Mouse (Mus musculus) layer of hippocampus, postnatal 36 days (tissue): ENCODE measurements around the gene Tagln. TPM values are rescaled to one million over a fixed set of nuclear protein-coding genes. Genes with fewer than 3 reads are reported as not detected.

Experiments
- DNase-seq, 2 experiments: peaks; one replicate each; pipeline ENCODE4 v3.0.0; 2022
- total RNA-seq, 2 experiments: library from RNA; stranded (reverse); gene quantifications; 2 replicates each; pipeline ENCODE4 v1.2.3; 2021

Gene Tagln
- 1 to 10 TPM; 7.8 to 9.3 TPM for total RNA-seq

DNA sequence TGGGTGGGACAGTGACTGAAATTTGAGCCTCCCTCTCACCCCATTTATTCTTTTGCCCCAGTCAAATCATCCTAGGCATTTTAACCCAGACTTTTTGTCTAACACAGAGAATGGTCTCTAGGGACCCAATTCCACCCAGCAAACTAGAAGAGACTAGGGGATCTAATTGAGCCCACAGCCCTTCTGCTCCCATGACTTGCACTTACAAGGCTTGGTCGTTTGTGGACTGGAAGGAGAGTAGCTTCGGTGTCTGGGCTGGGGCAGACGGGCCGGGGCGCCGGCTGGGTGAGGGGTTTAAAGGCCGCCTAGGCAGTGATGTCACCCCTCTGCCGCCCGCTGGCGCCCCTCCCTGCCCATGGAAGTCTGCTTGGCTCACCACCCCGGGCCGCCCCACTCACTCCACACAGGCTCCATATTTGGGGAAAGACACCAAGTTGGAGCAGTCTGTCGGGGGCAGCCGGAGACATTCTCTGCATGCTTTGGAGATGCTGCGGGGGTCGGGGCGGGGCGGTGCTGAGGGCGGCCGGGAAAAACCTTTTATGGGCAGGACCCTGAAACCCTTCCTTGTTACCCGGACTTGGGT lies at the start of gene Tagln:
Gene Tagln, minus strand, starts transcription at position 431 of the 583 bp plus-strand sequence.
- DNase-seq: no peak

DNA sequence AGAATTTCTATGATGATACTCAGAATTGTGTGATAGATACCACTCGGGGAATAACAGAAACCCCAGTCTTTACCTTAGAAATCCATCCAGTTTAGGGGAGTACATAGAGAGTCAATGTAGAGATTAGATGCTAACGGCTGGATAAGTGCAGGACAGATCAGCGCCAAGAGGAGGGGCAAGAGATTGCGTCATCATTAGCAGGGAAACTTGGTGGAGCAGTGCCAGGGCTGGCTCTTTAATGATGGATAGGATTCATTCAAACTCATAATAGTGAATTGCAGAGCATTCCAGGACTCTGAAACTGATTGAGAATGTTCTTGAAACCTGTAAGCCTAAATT lies 49.3 kb upstream of the Tagln start:
- peak; percentile 45 to 64 for DNase-seq

DNA sequence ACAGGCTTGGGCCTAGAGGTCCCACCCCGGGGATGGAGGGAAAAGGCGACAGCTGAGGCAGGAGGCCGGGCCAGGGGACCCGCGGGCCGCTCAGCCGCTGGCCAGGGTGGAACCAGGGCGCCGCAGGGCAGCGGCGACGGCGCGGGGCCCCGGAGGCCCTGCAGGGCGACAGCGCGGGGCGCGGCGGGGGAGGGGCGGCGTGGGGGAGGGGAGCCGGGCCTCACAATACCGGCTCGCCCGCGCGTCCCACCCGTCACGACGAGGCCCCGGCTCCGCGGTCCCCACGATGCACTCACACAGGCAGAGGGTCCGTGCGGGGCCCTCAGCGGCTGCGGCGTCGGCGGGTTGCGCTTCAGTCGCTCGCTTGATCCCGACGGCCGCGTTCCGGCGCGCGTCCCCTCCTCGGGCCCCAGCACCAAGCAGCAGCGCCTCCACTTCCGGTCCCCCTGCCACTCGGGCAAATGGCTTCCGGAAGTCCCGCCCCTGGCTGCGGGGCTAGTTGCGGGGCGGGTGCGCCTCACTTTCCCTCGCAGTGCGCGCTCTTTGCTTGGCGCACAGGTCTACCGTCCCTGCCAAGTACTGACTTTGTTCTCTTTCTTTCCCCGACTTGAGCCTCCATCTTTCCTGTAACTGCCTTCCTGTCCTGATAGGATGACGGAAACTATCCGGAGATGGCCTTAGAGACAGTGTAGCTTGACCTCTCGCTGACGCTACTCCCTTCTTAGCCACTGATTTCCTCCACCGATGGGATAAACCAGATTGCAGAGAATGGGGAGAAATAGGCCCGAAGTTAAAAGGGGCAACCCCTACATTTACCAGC lies 48.8 kb upstream of the Tagln start:
- DNase-seq: peak; percentile 90

DNA sequence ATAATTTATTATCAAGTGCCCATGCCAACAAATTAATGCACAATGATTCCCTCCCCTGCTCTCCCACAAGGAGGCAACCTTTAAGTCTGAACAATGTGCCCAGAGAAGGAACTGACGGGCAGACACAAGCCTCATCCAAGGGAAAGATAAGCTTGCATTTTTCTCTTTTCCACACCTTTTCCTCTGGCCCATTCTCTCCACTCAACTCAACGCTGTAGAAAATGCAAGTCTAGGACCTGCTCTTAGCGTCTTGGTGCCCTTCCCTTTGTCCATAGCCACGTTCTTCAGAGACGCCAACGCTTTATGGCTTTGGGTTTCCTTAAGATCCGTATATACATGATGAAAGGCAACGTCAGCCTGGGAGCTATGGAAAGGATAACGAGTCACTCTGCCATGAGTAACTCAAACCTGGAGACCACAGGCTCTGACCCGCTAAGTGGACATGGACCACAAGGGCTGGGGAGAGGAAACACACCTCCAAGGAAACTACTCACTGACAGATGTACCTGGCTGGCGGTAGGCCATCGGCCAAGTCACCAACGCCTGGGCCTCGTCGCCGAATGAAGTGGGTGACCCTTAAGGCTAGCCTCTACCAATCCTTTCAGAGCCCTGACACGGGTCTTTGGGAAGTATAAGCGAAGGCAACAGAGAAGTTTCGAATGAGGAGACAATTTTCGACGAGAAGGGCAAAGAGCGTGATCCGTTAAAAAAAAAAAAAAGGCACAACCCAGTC lies 48.0 kb upstream of the Tagln start:
- DNase-seq: peak in 1 of 2 experiments; percentile 20

DNA sequence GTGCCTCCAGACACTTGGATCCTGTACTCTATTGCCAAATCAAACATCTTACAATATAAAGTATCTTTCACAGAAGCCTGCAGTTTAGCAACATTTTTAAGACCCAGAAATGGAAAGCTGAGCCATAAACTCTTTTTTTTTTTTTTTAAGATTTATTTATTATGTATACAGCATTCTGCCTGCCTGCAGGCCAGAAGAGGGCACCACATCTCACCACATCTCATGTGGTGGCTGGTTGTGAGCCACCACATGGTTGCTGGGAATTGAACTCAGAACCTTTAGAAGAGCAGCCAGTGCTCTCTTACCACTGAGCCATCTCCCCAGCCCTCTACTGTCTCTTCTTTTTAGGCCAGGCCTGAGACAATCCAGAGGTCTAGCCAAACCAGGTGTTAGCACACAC lies 45.5 kb upstream of the Tagln start:
- no peak for DNase-seq

DNA sequence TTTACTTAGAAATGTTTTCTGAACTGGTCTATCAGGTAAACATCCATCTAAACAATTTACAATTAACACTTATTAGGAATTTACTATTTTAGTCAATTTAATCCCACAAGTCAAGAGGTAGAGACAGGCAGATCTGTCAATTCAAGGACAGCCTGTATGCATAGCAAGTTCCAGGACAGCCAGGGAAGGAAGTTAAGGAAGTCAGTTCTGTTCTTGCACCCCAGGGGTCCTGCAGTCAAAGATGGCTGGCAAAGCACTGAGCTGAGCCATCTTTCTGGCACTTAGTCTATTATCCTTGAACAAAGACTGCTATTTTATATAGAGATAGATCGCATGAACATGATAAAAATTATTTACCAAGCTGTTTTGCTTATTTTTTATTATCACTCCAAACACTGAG lies 44.8 kb upstream of the Tagln start:
- DNase-seq: no peak

DNA sequence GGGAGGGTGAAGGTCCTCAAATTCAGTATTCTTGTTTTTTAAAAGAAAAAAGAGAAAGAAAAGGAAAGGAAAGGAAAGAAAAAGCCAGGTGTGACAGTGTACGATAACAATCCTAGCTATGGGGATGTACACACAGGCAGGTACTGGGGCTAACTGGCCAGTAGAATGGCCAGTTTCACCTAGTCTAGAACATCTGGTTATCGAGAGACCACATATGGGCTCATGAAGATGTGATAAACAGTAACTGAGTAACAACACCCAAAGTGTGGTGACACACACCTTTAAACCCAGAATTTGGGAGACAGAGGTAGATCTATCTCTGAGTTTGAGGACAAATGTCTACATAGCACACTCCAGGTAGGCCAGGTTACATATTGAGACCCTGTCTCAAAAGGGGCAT lies 43.9 kb upstream of the Tagln start:
- DNase-seq: no peak

DNA sequence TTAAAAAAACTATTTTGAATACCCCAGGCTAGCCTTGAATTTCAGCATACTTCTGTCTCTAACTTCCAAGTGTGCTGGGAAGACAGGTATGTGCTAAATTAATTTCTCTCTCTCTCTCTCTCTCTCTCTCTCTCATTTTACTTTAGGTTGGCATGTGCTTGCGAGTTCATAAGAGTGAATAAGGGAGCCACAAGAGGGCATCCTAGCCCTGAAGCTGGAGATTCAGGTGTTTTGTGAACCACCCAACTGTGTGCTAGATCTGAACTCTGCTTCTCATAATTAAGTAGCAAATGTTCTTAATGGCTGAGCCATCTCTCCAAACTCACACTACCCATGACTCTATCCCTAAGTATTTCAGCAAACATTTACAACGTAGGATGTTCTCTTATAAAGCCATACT lies 41.0 kb upstream of the Tagln start:
- DNase-seq: no peak

DNA sequence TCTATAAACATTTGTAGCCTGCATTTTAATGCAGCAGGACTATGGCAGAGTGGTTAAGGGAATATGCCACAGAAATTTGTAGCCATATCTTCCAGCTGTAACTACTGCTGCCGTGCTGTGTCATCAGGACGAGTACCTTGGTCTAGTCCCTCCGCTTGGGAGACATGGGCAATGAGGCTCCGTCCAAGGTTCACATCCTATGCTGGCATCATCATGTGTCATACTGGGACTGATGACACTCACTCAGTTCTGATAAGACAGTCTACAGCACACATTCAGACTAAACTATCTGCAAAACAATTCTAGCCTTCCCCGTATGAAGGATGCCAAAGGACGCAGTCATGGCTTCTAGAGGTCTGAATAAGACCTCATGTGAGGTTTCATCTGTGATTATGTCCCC lies 27.7 kb upstream of the Tagln start:
- no peak for DNase-seq

DNA sequence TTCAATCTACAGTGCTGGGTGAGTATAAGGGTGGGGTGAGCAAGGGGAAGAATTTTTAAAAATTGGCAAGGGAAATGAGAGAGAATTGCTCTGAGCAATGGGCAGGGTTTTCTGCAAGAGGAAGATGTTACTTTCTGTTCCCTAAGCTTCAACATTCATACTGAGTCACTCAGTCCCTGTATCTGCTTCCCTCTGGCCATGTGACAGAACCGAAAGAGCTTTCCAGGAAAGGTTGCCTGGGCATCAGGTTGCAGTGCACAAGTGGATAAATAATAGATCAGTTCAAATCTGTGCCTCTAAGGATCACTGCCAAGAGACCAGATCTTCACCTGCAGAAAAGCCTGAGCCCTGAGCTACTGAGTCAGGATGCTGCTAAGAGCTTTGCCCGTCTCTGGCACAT lies 26.0 kb upstream of the Tagln start:
- DNase-seq: no peak

DNA sequence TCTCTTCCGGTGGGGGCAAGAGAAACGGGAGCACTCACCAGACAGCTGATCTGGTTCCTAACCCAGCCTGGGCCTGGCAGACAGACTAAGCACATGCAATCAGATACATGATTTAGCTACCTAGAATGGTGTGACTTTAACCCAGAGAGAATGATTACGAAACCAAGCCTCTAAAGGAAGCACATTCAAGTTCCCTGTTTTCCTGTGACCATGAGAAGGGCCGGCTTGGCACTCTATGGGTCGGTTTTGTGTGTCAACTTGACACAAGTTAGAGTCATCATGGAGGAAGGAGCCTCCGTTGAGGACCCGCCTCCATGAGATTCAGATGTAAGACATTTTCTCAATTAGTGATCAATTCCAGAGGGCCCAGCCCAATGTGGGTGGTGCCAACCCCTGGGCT lies 23.8 kb upstream of the Tagln start:
- no peak for DNase-seq

DNA sequence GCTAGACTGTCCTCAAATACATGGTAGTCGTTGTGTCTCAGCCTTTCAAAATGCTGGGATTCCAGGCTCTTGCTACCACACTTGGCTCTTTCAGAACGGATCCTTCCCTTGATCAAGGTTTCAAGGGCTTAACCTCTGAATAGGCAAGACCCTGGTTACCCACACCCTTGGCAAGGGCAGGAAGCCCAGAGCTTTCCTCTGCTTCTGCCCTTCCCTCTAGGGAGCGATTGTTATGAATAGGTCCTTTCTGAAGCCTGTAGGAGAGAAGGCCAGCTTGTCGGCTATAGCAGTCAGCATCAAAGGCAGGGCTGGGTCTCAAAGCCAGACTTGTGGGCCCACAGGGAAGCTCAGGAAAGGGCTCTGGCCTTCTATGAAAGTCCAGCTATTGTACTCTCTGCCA lies 23.0 kb upstream of the Tagln start:
- DNase-seq: no peak

DNA sequence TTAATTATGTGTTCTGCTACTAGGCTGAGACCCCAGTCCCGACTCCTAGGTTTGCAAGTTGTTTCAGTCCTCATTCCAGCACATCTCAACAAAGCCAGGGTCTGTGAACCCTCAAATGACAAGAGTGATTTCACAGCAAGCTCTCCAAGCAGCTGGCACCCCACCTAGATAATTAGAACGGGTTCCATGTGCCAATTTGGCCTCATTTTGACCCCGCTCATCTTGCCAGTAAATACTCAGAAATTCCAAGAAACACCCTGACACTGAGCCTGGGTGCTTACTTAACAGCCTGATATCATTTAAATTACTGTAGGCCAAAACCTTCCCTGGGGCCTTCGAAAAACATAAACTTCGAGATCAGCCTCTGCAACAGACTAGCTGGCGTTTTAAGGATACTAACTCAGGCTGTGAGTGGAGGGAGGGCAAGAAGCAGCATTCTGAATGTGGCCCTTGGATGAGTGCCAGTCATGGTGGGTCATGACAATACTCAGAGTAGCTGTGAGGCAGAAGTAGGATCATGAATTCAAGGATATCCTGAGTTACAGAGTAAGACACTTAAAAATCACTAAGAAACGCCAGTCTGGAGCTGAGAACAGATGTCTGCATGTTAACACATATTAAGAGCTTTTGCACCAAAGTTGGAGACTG lies 22.3 kb upstream of the Tagln start:
- no peak for DNase-seq

DNA sequence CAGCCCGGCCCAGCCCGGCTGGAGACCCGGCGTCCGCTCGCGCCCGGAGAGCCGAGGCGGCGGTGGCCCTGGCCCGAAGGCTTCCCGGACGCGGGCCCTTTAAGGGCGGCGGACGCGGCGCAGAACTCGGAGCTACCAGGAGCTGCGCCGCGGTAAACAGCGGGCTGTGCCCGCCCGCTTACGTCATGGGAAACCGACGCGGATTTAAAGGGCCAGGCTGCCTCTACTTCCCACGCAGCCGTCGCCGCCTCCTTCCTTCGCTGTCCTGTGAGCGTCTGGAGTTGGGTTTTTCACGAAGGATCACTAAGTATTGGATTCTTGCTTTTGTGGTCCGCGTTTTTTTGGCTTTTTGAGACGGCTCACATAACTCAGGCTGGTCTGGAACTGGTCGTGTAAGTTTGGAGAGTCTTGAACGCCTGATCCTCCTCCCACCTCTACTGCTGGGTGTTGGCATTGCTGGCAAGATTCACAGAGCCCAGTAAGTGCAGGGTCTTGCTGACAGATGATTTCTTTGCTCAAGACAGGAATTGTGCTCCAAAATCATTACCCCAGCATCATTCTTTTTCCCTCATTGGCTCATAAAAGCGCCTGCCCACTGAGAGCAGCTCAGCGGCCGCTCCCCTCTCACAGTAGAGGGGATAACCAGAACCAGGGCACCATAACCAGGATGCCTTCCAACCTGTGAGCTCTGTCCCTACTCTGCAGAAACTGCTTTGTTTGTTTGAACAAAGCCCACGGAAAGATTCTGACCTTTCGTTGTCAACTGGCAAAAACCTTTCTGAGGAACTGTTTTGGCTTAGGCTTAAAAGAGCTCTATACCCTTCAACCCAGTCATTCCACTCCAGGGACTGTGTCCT lies 19.5 kb upstream of the Tagln start, which contains the start of gene Sidt2:
Gene Sidt2, minus strand, starts transcription at position 152 of the 857 bp plus-strand sequence.
- DNase-seq: peak; percentile 90 to 91

DNA sequence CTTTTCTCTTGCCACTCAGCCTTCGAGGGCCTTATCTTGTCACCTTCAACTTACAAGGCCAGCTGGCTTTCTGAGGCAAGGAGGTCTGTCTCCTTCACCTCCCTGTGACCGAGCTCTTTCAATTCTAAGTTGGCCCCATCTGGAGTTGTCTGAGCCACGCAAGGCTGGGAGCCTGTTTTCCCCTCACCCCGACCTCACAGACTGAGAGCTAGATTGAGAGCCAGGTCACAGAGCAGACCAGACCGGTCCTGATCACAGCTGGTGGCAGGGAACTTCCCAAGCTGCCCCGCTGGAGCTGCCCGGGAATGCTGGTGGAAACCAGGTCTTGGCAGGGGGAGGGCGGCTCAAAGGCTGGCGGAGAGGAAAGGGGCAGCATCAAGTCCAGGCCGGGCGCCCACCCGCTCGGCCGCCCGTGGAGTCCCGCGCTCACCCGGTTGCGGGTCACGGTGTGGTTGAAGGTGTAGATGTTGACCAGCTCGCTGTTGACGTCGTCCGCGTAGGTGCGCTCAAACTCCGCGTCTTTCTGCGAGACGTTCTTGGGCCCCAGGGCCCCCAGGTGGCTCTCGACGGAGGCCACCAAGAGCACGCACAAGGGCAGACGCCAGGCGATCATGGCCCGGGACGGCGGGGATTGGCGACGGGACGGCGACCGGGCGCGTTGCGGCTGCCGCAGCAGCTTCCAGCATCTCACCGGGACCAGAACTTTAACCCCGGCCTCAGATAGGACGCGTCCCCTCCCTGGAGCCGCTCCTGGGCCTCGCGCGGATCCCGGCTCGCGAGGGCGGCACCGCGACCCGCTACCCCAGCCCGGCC lies 18.6 kb upstream of the Tagln start:
- DNase-seq: peak; percentile 46 to 54

DNA sequence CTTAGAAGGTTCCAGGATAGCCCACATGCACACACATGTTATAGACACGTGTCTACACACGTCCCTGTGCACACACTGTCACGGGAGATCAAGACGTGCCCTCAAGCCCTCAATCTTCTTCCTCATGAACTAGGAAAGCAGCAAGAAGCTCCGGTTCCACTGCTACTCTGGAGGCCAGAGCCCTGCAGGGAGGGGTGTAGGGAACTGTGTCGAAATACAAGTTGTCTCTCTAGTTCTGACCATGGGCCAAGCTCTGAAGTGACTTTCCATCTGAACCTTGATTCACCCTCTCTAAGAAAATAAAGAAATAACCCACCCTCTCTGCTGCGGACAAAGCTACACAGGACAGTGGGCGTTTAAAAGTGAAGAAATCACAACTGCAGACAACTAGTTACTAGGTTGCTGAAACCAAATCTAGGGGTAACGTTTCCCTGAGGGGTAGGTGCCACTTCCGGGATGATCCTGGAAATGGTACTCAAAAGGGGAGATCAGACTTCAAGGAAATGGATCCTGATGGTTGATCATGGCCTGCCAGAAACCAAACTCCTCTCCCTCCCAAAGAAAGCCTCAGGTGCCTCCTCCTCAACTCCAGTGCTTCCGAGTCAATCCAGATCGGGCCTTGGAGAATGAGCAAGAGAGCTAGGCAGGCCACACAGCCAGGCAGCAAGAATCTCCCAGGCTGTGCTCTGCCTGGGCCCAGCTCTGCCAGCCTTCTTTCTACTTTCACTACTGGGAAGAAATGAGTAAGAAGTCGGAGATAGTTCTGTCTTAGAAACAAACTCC lies 17.8 kb upstream of the Tagln start:
- DNase-seq: no peak

DNA sequence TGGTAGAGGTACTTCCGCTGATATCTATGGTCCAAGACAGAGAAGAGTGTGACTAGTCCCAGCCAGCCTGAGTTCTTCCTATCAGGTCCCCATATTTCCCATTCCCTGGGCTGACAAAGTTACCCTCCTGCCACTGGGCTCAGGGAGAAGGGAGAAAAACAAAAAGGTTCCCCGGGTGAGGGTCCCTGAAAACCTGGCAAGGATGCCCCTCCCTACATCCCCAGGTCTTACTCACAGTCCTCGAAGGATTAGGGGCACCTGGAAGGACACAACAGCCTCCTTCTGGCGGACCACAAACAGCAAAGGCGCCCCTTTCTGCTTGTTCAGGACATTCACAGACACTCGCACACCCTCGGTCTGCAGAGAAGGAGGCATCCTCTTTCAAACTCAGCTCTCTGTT lies 17.0 kb upstream of the Tagln start:
- DNase-seq: no peak

DNA sequence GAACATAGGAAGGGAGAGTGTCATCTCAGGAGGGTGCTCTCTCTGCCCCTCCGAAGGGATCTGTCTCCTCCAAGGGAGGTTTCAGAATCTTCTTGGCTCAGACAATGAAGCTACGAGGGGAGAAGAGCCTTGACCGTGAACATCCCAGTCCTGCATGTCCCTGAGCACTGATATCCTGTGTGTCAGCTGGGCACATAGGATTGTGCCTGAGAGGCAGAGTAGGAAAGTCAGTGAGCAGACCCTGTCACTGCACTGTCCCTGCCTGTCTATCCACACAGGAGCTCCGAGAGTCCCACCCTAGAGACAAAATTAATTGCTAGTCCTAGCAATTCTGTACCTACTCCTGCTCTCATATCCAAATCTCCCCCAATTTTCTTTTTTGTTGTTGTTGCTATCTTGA lies 16.2 kb upstream of the Tagln start:
- DNase-seq: no peak

DNA sequence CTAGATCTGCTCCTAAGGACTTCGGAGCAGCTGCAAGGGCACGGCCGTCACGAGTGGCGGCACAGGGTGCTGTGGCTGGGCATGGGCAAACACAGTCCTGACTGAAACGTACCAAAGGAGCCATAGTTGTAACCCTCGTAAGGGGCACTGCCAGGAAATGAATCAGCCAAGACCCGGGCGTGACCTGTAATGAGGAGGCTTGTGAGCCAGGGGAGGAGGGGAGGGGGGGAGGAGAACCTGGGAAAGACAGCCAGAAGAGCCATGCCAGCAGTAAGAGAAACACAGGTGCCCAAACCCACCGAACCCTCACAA lies 11.0 kb upstream of the Tagln start:
- DNase-seq: no peak

DNA sequence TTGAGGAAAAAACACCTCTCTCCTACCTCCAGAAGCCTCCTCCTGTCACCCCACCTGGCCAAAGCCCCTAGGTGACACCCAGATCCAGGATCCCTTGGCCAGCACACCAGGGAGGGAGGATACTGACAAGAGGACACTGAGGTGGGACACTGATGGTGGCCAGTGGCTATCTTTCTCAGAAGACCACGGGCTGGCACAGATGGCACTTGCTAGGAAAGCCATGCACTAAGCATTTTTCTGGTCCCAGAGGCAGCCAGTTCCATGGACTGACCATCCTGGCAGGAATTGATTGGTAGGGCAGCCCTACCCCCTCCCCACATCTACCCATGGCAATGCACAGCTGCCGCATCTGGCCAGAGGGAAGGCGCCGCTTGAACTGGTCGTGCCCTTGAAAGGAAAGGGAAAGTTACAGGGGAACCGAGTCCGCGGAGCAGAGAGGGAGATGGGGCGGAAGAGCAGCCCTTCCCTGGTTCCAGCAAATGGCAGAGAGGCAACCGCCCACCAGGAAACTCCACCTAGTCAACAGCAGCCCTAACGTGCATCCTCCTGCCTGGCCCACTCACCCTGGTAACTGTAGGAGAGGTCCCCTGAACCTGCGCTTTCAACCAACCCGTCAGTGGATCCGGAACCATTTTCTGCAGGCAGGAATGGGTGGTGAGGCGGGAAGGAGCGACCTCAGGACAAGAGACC lies 10.5 kb upstream of the Tagln start:
- DNase-seq: no peak
